Mouse (Mus musculus): Measurements from ENCODE around the gene Mansc1. TPM values are rescaled to one million over a fixed set of nuclear protein-coding genes. Genes with fewer than 3 reads are reported as not detected.

Mansc1 gene
- polyA plus RNA-seq, 1 experiment from 2014 or later: 0.53 TPM

GRCm38 (mm10) chr6:134643296-134643695 lies 11.0 kb upstream of the Mansc1 start:
- H3K4me2 ChIP-seq (ENCODE audit: low read depth, low read length, severe bottlenecking): no peak overlapping the region
- ATAC-seq (replicated peaks; ENCODE audit: low FRiP score): no peak
- WGBS: 92% methylated on average over 5 of the region's 5 CpGs
- no peak overlapping the region for H3K4me3 ChIP-seq (ENCODE audit: low read depth, low read length)
- H3K27me3 ChIP-seq (ENCODE audit: control insufficient read depth, insufficient read depth, low read length): no peaks in the 10 kb centered on the region
- no peak overlapping the region for H3K9ac ChIP-seq (ENCODE audit: low read length)
- H3K9me3 ChIP-seq (ENCODE audit: control insufficient read depth, low read length): no peaks in the 10 kb centered on the region
- no peaks in the 10 kb centered on the region for H3K36me3 ChIP-seq (ENCODE audit: control insufficient read depth, insufficient read depth, low read length)
- H3K4me1 ChIP-seq (replicated peaks; ENCODE audit: control insufficient read depth, insufficient read depth, low read length): peaks cover 6% of the 10 kb centered on the region
- H3K27ac ChIP-seq (ENCODE audit: low read depth, low read length): no peak overlapping the region
- DNase-seq (ENCODE audit: low spot score): no peak

GRCm38 (mm10) chr6:134641738-134642446 lies 9.6 kb upstream of the Mansc1 start:
- Histone ChIP-seq H3K4me1 (replicated peaks; ENCODE audit: control insufficient read depth, insufficient read depth, low read length) (no peaks in the 10 kb centered on the region), H3K27ac (ENCODE audit: low read depth, low read length) (no peak overlapping the region), H3K27me3 (ENCODE audit: control insufficient read depth, insufficient read depth, low read length) (no peaks in the 10 kb centered on the region), H3K4me2 (ENCODE audit: low read depth, low read length, severe bottlenecking) (peak overlapping the region; percentile 73; the same call in 1 of the 2 replicates), H3K9ac (ENCODE audit: low read length) (peak overlapping the region; percentile 86), H3K9me3 (ENCODE audit: control insufficient read depth, low read length) (no peaks in the 10 kb centered on the region), H3K4me3 (ENCODE audit: low read depth, low read length) (peak overlapping the region; percentile 80), H3K36me3 (ENCODE audit: control insufficient read depth, insufficient read depth, low read length) (no peaks in the 10 kb centered on the region)
- WGBS: 81% methylated on average over 9 of the region's 9 CpGs
- ATAC-seq (replicated peaks; ENCODE audit: low FRiP score) (no peak), DNase-seq (ENCODE audit: low spot score) (no peak)

DNA sequence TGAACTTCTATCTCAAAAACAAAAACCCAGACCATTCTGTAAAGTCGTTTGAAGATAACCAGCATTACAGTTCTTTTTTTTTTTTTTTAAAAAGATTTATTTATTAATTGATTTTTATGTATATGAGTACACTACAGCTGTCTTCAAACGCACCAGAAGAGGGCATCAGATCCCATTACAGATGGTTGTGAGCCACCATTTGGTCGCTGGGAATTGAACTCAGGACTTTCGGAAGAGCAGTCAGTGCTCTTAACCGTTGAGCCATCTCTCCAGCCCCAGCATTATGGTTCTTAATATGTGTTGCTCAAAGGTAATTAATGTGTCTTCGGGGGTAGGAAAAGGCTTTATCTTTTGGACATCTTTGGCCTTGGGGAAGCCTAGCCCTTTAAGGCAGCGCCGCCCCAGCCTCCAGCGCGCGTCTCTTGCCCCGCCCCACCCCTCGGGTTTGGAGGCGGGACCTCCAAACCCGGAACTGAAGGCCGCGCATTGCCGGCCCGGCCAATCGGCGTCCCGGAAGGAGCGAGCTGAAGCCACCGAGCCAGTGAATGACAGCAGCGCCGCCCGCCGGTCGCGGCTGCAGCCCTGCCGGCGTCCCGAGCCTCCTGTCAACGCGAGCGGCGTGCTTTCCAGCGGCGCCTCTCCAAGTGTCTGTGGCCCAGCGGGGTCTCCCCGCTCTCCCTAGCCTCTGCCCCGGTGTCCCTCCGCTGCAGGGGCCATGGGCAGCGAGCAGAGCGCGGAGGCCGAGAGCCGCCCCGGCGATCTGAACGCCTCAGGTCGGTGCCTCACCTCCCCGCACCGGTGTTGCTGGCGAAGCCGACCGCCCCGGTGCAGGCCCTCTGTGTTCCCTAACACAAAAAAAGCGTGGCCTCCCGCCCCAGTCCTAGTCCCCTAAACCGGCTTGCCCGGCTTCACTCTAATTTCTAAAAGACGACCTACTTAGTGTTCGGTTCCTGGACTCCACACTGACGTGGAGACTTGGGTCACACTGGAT lies 8.5 kb upstream of the Mansc1 start:
- Histone ChIP-seq H3K4me3 (ENCODE audit: low read depth, low read length) (peak overlapping the region; percentile 80), H3K27ac (ENCODE audit: low read depth, low read length) (peak overlapping the region; percentile 37; the same call in 1 of the 2 replicates), H3K36me3 (ENCODE audit: control insufficient read depth, insufficient read depth, low read length) (no peaks in the 10 kb centered on the region), H3K9me3 (ENCODE audit: control insufficient read depth, low read length) (no peaks in the 10 kb centered on the region), H3K4me1 (replicated peaks; ENCODE audit: control insufficient read depth, insufficient read depth, low read length) (no peaks in the 10 kb centered on the region), H3K27me3 (ENCODE audit: control insufficient read depth, insufficient read depth, low read length) (no peaks in the 10 kb centered on the region), H3K9ac (ENCODE audit: low read length) (peak overlapping the region; percentile 86), H3K4me2 (ENCODE audit: low read depth, low read length, severe bottlenecking) (peak overlapping the region; percentile 73)
- DNase-seq (ENCODE audit: low spot score) (peak; percentile 96), ATAC-seq (replicated peaks; ENCODE audit: low FRiP score) (peak; percentile 99)
- 1% methylated on average over 65 of the region's 65 CpGs for WGBS

- no peak for ATAC-seq (replicated peaks; ENCODE audit: low FRiP score)
- no peak overlapping the region for H3K27ac ChIP-seq (ENCODE audit: low read depth, low read length)
- no peaks in the 10 kb centered on the region for H3K36me3 ChIP-seq (ENCODE audit: control insufficient read depth, insufficient read depth, low read length)
- DNase-seq (ENCODE audit: low spot score): no peak
- H3K4me2 ChIP-seq (ENCODE audit: low read depth, low read length, severe bottlenecking): no peak overlapping the region
- no peaks in the 10 kb centered on the region for H3K27me3 ChIP-seq (ENCODE audit: control insufficient read depth, insufficient read depth, low read length)
- H3K4me1 ChIP-seq (replicated peaks; ENCODE audit: control insufficient read depth, insufficient read depth, low read length): no peaks in the 10 kb centered on the region
- no peaks in the 10 kb centered on the region for H3K9me3 ChIP-seq (ENCODE audit: control insufficient read depth, low read length)
- H3K9ac ChIP-seq (ENCODE audit: low read length): no peak overlapping the region
- WGBS: 94% methylated on average over 1 of the region's 1 CpGs
- no peak overlapping the region for H3K4me3 ChIP-seq (ENCODE audit: low read depth, low read length)
Measured at GRCm38 (mm10) chr6:134639900-134640299, 7.6 kb upstream of the Mansc1 start.

- Histone ChIP-seq H3K4me3 (ENCODE audit: low read depth, low read length) (no peak within 1 kb of the TSS), H3K4me1 (replicated peaks; ENCODE audit: control insufficient read depth, insufficient read depth, low read length) (no peaks in the 10 kb centered on the region), H3K27me3 (ENCODE audit: control insufficient read depth, insufficient read depth, low read length) (no peaks in the 10 kb centered on the region), H3K36me3 (ENCODE audit: control insufficient read depth, insufficient read depth, low read length) (no peaks in the 10 kb centered on the region), H3K9ac (ENCODE audit: low read length) (no peak within 1 kb of the TSS), H3K9me3 (ENCODE audit: control insufficient read depth, low read length) (no peaks in the 10 kb centered on the region), H3K27ac (ENCODE audit: low read depth, low read length) (no peak within 1 kb of the TSS), H3K4me2 (ENCODE audit: low read depth, low read length, severe bottlenecking) (no peak within 1 kb of the TSS)
- ATAC-seq (replicated peaks; ENCODE audit: low FRiP score) (no peak), DNase-seq (ENCODE audit: low spot score) (no peak)
- WGBS: 93% methylated on average over 3 of the region's 3 CpGs
Measured at GRCm38 (mm10) chr6:134639210-134639609, 6.9 kb upstream of the Mansc1 start, which contains the start of gene Borcs5. TSS of gene Borcs5 (plus strand) at chr6:134639510.

DNA sequence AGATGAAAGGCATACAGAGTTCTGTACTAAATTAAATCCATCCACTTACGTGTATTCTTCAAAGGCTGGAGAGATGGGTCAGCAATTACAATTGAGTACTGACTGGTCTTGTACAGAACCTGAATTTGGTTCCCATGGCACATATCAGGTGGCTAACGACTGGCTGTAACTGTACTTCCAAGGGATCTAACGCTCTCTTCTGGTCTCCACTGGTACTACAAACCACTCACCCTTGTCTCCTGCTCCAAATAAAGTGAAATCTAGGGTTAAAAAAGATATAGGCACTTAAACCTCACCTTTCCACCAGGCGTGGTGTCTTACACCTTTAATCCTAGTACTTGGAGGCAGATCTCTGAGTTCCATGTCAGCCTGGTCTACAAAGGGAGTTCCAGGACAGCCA lies 4.2 kb upstream of the Mansc1 start:
- Histone ChIP-seq H3K9ac (ENCODE audit: low read length) (no peak overlapping the region), H3K27me3 (ENCODE audit: control insufficient read depth, insufficient read depth, low read length) (peaks cover 6% of the 10 kb centered on the region; the same call in 1 of the 2 replicates), H3K27ac (ENCODE audit: low read depth, low read length) (no peak overlapping the region), H3K36me3 (ENCODE audit: control insufficient read depth, insufficient read depth, low read length) (no peaks in the 10 kb centered on the region), H3K4me1 (replicated peaks; ENCODE audit: control insufficient read depth, insufficient read depth, low read length) (no peaks in the 10 kb centered on the region), H3K9me3 (ENCODE audit: control insufficient read depth, low read length) (no peaks in the 10 kb centered on the region), H3K4me3 (ENCODE audit: low read depth, low read length) (no peak overlapping the region), H3K4me2 (ENCODE audit: low read depth, low read length, severe bottlenecking) (no peak overlapping the region)
- ATAC-seq (replicated peaks; ENCODE audit: low FRiP score): no peak
- no peak for DNase-seq (ENCODE audit: low spot score)
- 48% methylated on average over 4 of the region's 4 CpGs for WGBS

GRCm38 (mm10) chr6:134633553-134633952 lies 1.3 kb upstream of the Mansc1 start:
- Histone ChIP-seq H3K36me3 (ENCODE audit: control insufficient read depth, insufficient read depth, low read length) (no peaks in the 10 kb centered on the region), H3K9ac (ENCODE audit: low read length) (no peak overlapping the region), H3K4me1 (replicated peaks; ENCODE audit: control insufficient read depth, insufficient read depth, low read length) (no peaks in the 10 kb centered on the region), H3K4me2 (ENCODE audit: low read depth, low read length, severe bottlenecking) (no peak overlapping the region), H3K9me3 (ENCODE audit: control insufficient read depth, low read length) (no peaks in the 10 kb centered on the region), H3K27me3 (ENCODE audit: control insufficient read depth, insufficient read depth, low read length) (peaks cover 6% of the 10 kb centered on the region; the same call in 1 of the 2 replicates), H3K4me3 (ENCODE audit: low read depth, low read length) (no peak overlapping the region), H3K27ac (ENCODE audit: low read depth, low read length) (no peak overlapping the region)
- DNase-seq (ENCODE audit: low spot score): no peak
- ATAC-seq (replicated peaks; ENCODE audit: low FRiP score): no peak
- WGBS: 89% methylated on average over 8 of the region's 8 CpGs

GRCm38 (mm10) chr6:134632756-134633155 lies 468 bp upstream of the Mansc1 start:
- WGBS: 45% methylated on average over 5 of the region's 5 CpGs
- Histone ChIP-seq H3K4me2 (ENCODE audit: low read depth, low read length, severe bottlenecking) (peak overlapping the region; percentile 82), H3K27ac (ENCODE audit: low read depth, low read length) (no peak overlapping the region), H3K27me3 (ENCODE audit: control insufficient read depth, insufficient read depth, low read length) (peaks cover 6% of the 10 kb centered on the region; the same call in 1 of the 2 replicates), H3K36me3 (ENCODE audit: control insufficient read depth, insufficient read depth, low read length) (no peaks in the 10 kb centered on the region), H3K4me1 (replicated peaks; ENCODE audit: control insufficient read depth, insufficient read depth, low read length) (no peaks in the 10 kb centered on the region), H3K4me3 (ENCODE audit: low read depth, low read length) (peak overlapping the region; percentile 43), H3K9me3 (ENCODE audit: control insufficient read depth, low read length) (no peaks in the 10 kb centered on the region), H3K9ac (ENCODE audit: low read length) (peak overlapping the region; percentile 57; the same call in 1 of the 2 replicates)
- DNase-seq (ENCODE audit: low spot score) (no peak), ATAC-seq (replicated peaks; ENCODE audit: low FRiP score) (no peak)
